Mouse (Mus musculus): ENCODE measurements at regions not wholly inside any gene's neighbourhood (a gene's known extent, or its start where the extent isn't known, plus 50 kb on each side); places are given as distances from the start of the nearest gene placed in this dataset.

DNA sequence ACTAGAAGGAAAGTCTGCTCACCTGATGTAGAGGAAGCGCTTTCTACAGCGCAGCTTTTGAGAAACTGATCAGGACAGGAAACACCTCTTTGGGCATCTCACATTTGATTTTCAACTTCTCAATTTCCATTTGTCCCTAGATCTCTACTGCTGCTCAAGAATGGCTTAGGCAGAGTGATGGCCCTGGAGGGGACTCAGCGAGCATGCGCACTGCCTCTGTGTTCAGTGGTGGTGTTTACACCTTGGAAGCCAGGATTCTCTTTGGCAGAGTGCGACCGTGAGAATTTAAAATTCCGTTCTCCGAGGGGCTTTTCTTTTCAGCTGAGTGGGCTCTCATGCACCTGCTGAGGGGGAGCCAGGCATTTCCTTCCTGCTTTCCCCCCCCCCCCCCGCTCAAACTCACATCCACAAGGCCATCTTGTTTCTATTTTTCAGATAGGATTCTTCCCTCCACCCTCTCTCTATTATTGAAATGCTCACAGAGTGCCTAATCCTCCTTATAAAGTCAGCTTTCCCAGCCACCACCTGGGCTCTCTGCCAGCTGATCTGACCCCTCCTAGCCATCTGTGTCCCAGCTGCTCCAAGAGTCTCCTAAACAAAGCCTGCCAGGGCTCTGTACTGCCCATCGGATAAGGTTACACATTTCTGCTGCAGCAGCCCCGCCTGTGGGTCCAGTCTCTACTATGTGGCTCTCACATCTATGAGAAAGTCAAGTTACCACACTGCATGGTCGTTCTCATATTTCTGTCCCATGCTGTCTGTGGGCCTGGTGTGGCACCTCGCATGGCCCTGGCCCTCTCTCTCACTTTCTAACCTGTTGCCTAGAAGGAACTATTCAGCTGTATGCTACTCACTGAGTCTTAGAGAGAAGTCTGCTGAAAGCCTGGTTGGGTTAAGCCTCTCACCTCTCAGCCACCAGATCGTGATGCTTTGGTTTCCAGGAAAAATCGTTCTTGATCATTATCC, 252.2 kb downstream of the Ankrd50 start:
- Histone ChIP-seq H3K36me3 (ENCODE audit: insufficient read depth, low read length) (no peaks in the 10 kb centered on the region), H3K27me3 (replicated peaks; ENCODE audit: insufficient read depth, low read length) (no peaks in the 10 kb centered on the region), H3K4me1 (ENCODE audit: insufficient read depth, low read depth, low read length) (peaks cover 4% of the 10 kb centered on the region; the same call in 1 of the 2 replicates), H3K4me2 (replicated peaks; ENCODE audit: low read depth, low read length) (0 out of 2 replicates have a peak overlapping the region, but pooled peaks have one; percentile 17), H3K4me3 (ENCODE audit: low read depth, low read length) (no peak overlapping the region), H3K27ac (ENCODE audit: low read length) (no peak overlapping the region; the same call in 1 of the 2 replicates), H3K9ac (replicated peaks; ENCODE audit: low read depth) (no peak overlapping the region), H3K9me3 (ENCODE audit: low read length) (no peaks in the 10 kb centered on the region)
- DNase-seq (ENCODE audit: low spot score) (peak; percentile 86), ATAC-seq (peak; percentile 90)
- TF ChIP-seq EP300 (IDR thresholded peaks at IDR 0.05) (no peak), CTCF (IDR thresholded peaks at IDR 0.05) (peak; percentile 23; the same call in 1 of the 2 replicates)
- WGBS = 38% methylated on average over 14 of the region's 15 CpGs

GRCm38 (mm10) chr3:38231506-38231905, 253.1 kb downstream of the Ankrd50 start:
- ATAC-seq (no peak), DNase-seq (ENCODE audit: low spot score) (no peak)
- TF ChIP-seq EP300 (IDR thresholded peaks at IDR 0.05) (no peak), CTCF (IDR thresholded peaks at IDR 0.05) (no peak)
- Histone ChIP-seq H3K27ac (ENCODE audit: low read length) (no peak overlapping the region), H3K4me3 (ENCODE audit: low read depth, low read length) (no peak overlapping the region), H3K9ac (replicated peaks; ENCODE audit: low read depth) (no peak overlapping the region), H3K36me3 (ENCODE audit: insufficient read depth, low read length) (no peaks in the 10 kb centered on the region), H3K9me3 (ENCODE audit: low read length) (no peaks in the 10 kb centered on the region), H3K4me1 (ENCODE audit: insufficient read depth, low read depth, low read length) (peaks cover 4% of the 10 kb centered on the region; the same call in 1 of the 2 replicates), H3K27me3 (replicated peaks; ENCODE audit: insufficient read depth, low read length) (no peaks in the 10 kb centered on the region), H3K4me2 (replicated peaks; ENCODE audit: low read depth, low read length) (no peak overlapping the region)
- 85% methylated on average over 3 of the region's 3 CpGs for WGBS

DNA sequence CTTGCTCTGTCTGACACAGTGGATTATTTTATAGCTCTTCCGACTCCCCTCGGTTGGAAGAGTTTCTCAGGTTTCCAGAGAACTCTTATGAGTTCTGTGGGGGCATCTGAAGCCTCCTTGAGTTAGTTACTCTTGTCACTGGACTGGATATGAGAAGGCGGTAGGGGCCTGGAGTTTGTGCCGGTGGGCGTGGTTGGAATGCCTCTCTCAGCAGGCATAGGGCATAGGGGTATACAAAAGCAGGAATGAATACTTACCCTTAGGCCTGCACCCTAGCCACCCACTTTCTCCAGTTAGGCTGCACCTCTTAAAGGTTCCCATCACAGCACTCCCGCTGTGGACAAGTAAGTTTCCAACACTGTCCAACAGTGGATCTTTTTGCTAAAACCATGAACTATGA, 253.8 kb downstream of the Ankrd50 start:
- TF ChIP-seq CTCF (IDR thresholded peaks at IDR 0.05) (no peak), EP300 (IDR thresholded peaks at IDR 0.05) (no peak)
- H3K9me3 ChIP-seq (ENCODE audit: low read length) = no peaks in the 10 kb centered on the region
- 60% methylated on average over 6 of the region's 6 CpGs for WGBS
- H3K27ac ChIP-seq (ENCODE audit: low read length) = no peak overlapping the region
- H3K4me3 ChIP-seq (ENCODE audit: low read depth, low read length) = no peak overlapping the region
- no peak for DNase-seq (ENCODE audit: low spot score)
- H3K4me1 ChIP-seq (ENCODE audit: insufficient read depth, low read depth, low read length) = peaks cover 4% of the 10 kb centered on the region; the same call in 1 of the 2 replicates
- H3K27me3 ChIP-seq (replicated peaks; ENCODE audit: insufficient read depth, low read length) = no peaks in the 10 kb centered on the region
- no peak overlapping the region for H3K4me2 ChIP-seq (replicated peaks; ENCODE audit: low read depth, low read length)
- no peaks in the 10 kb centered on the region for H3K36me3 ChIP-seq (ENCODE audit: insufficient read depth, low read length)
- no peak overlapping the region for H3K9ac ChIP-seq (replicated peaks; ENCODE audit: low read depth)
- ATAC-seq = no peak

- Histone ChIP-seq H3K4me1 (ENCODE audit: insufficient read depth, low read depth, low read length) (peaks cover 4% of the 10 kb centered on the region; the same call in 1 of the 2 replicates), H3K27me3 (replicated peaks; ENCODE audit: insufficient read depth, low read length) (no peaks in the 10 kb centered on the region), H3K9me3 (ENCODE audit: low read length) (no peaks in the 10 kb centered on the region), H3K4me3 (ENCODE audit: low read depth, low read length) (no peak overlapping the region), H3K9ac (replicated peaks; ENCODE audit: low read depth) (no peak overlapping the region), H3K27ac (ENCODE audit: low read length) (no peak overlapping the region), H3K36me3 (ENCODE audit: insufficient read depth, low read length) (no peaks in the 10 kb centered on the region), H3K4me2 (replicated peaks; ENCODE audit: low read depth, low read length) (no peak overlapping the region)
- DNase-seq (ENCODE audit: low spot score) (no peak), ATAC-seq (no peak)
- no peak for TF ChIP-seq CTCF (IDR thresholded peaks at IDR 0.05)
- TF ChIP-seq EP300 (IDR thresholded peaks at IDR 0.05) = no peak
- 71% methylated on average over 5 of the region's 5 CpGs for WGBS
Measured at GRCm38 (mm10) chr3:38229686-38230085, 255.0 kb downstream of the Ankrd50 start.

DNA sequence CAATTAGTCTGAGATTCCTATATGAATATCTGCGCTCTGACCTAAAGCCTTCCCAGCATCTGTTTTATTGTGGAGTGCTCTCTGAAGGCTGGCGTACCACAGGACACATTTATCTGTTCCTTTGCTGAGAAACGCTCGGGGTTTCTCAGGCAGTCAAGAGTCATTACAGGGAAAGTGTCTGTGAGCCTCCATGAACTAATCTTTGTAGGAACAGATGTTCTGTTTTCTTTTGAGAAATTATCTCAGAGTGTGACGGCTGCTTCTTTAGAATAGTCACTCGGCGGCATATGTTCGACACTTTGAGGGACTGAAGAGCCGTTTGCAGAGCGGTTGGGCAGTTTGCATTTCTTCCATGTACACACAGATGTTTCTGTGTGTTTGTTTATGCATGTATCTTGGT, 255.6 kb downstream of the Ankrd50 start:
- Histone ChIP-seq H3K4me2 (replicated peaks; ENCODE audit: low read depth, low read length) (no peak overlapping the region), H3K9me3 (ENCODE audit: low read length) (no peaks in the 10 kb centered on the region), H3K27me3 (replicated peaks; ENCODE audit: insufficient read depth, low read length) (no peaks in the 10 kb centered on the region), H3K4me1 (ENCODE audit: insufficient read depth, low read depth, low read length) (peaks cover 4% of the 10 kb centered on the region; the same call in 1 of the 2 replicates), H3K36me3 (ENCODE audit: insufficient read depth, low read length) (no peaks in the 10 kb centered on the region), H3K4me3 (ENCODE audit: low read depth, low read length) (no peak overlapping the region), H3K9ac (replicated peaks; ENCODE audit: low read depth) (no peak overlapping the region), H3K27ac (ENCODE audit: low read length) (no peak overlapping the region)
- DNase-seq (ENCODE audit: low spot score) (no peak), ATAC-seq (no peak)
- WGBS = 54% methylated on average over 10 of the region's 10 CpGs
- no peak for TF ChIP-seq EP300 (IDR thresholded peaks at IDR 0.05)

DNA sequence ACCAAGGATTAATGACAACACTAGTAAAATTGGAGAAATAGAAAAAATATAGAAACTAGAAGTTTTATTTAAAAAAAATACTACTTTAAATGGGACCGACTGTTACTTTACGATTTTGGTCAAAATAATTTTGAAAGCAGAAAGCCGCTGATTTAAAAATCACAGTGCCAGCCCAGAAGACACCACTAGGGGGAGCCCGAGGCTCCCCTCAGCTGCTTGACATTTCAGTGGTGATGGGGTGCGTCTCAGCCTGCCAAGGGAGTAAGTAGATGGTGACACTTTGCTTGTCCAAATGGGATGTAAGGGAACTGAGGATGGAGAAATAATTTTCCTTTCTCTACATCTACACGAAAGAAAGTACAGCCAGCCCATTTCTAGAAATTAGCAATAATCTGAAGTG, 257.0 kb downstream of the Ankrd50 start:
- no peak overlapping the region for H3K4me3 ChIP-seq (ENCODE audit: low read depth, low read length)
- 17% methylated on average over 6 of the region's 6 CpGs for WGBS
- H3K9ac ChIP-seq (replicated peaks; ENCODE audit: low read depth) = no peak overlapping the region
- no peaks in the 10 kb centered on the region for H3K36me3 ChIP-seq (ENCODE audit: insufficient read depth, low read length)
- TF ChIP-seq EP300 (IDR thresholded peaks at IDR 0.05) = no peak
- peak; percentile 84 for TF ChIP-seq CTCF (IDR thresholded peaks at IDR 0.05)
- H3K27me3 ChIP-seq (replicated peaks; ENCODE audit: insufficient read depth, low read length) = no peaks in the 10 kb centered on the region
- peaks cover 4% of the 10 kb centered on the region; the same call in 1 of the 2 replicates for H3K4me1 ChIP-seq (ENCODE audit: insufficient read depth, low read depth, low read length)
- H3K4me2 ChIP-seq (replicated peaks; ENCODE audit: low read depth, low read length) = no peak overlapping the region
- H3K9me3 ChIP-seq (ENCODE audit: low read length) = no peaks in the 10 kb centered on the region
- ATAC-seq = no peak; the same call in 1 of the 2 replicates
- no peak overlapping the region for H3K27ac ChIP-seq (ENCODE audit: low read length)
- peak; percentile 74 for DNase-seq (ENCODE audit: low spot score)
